Mouse (Mus musculus) kidney, embryonic 15.5 days (tissue): Measurements from ENCODE around the gene Sik1. TPM values are rescaled to one million over a fixed set of nuclear protein-coding genes. Genes with fewer than 3 reads are reported as not detected.

Experiments used
- ATAC-seq: fragments of 200-750 bp; cut with Nextera tagmentation; replicated peaks from 2 replicates; pipeline ENCODE4 v1.8.0; 2017; ENCODE audit warnings: moderate TSS enrichment; ENCODE audit not compliant: low FRiP score
- H3K27ac ChIP-seq: fragments of 300-500 bp; sonication (generic); 2 replicates; pipeline ENCODE4 v1.5.1; 2015; ENCODE audit warnings: mild to moderate bottlenecking, inconsistent platforms
- H3K27me3 ChIP-seq: fragments of 300-500 bp; sonication (generic); 2 replicates; pipeline ENCODE4 v1.6.1; 2015; ENCODE audit warnings: inconsistent platforms
- H3K36me3 ChIP-seq: fragments of 300-500 bp; sonication (generic); 2 replicates; pipeline ENCODE4 v1.6.1; 2015; ENCODE audit warnings: inconsistent platforms
- H3K4me1 ChIP-seq: fragments of 300-500 bp; sonication (generic); 2 replicates; pipeline ENCODE4 v1.6.1; 2015; ENCODE audit warnings: inconsistent platforms
- H3K4me2 ChIP-seq: fragments of 300-500 bp; sonication (generic); 2 replicates; pipeline ENCODE4 v1.6.1; 2015; ENCODE audit warnings: moderate library complexity, mild to moderate bottlenecking, inconsistent platforms
- H3K4me3 ChIP-seq: fragments of 300-500 bp; sonication (generic); replicated peaks from 2 replicates; pipeline ENCODE4 v1.5.1; 2015; ENCODE audit warnings: mild to moderate bottlenecking, inconsistent platforms
- H3K9ac ChIP-seq: fragments of 300-500 bp; sonication (generic); 2 replicates; pipeline ENCODE4 v1.6.1; 2015; ENCODE audit warnings: mild to moderate bottlenecking, inconsistent platforms
- H3K9me3 ChIP-seq: fragments of 300-500 bp; sonication (generic); replicated peaks from 2 replicates; pipeline ENCODE4 v1.6.1; 2016; ENCODE audit warnings: inconsistent platforms
- WGBS: fragments of 180-500 bp; shearing (Covaris S2); methylation state at CpG from one replicate; pipeline ENCODE4 v1.1.7; 2015; ENCODE audit warnings: mixed read lengths; 5-methylcytosine and 5-hydroxymethylcytosine counted together
- polyA plus RNA-seq: library from polyadenylated mRNA; unstranded; fragments of >200 nt; fragmentation: Nextera tagmentation; extraction: Ambion mirVana; gene quantifications from 2 replicates; pipeline ENCODE4 v1.2.1, GENCODE M21; 2015

Sik1 gene
- 17.5 and 18.5 TPM in 2 replicates for polyA plus RNA-seq

DNA sequence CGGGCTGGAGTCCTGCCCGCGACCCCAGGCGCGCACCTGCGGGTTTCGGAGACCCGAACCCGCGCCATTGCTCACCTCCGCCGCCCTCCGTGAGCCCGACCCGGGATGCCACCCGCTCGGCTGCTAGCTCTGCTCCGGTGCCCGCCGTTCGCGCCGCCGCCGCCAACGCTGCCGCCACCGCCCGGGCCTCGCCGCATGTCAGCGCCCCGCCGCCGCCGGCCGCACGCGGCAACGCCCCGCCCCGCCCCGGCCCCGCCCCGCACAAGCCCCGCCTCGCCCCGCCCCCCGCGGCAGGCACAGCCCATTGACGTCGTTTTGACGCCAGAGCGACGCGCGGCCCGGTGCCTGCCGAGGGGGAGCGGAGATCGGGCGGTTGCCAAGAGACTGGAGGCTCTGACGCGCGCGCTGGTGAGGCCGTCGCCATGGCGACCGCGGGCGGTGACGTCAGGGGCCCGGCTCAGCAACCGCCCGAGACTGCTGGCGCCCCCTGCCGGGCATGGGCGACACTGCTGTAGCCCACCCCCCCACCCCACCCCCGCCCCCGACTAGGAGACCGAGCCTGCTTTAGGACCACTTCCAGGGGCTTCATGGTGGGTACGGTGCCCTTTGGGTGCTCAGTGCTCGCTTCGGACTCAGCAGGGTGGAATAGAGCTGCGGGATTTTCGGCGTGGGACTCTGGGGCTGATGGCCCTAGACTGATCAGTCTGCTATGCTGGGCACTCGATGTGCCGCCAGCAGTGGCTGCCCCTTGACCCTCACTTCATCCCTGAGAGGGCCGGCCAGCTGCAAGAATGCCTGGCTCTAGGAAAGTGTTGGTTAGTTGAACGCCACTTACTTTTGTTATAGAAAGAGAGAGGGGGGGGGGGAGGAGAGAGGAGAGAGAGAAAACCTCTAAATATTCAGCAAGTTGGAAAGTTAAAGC lies at the start of gene Sik1:
Gene Sik1 (minus strand): TSS at position 208 of the 922 bp plus-strand sequence.
- no peaks in the 10 kb centered on the region for H3K9me3 ChIP-seq
- WGBS: under 1% methylated on average over 68 of the region's 92 CpGs
- H3K27me3 ChIP-seq: no peaks in the 10 kb centered on the region
- H3K36me3 ChIP-seq: peaks cover 9% of the 10 kb centered on the region
- H3K4me2 ChIP-seq: peak within 1 kb of the TSS; percentile 81
- H3K9ac ChIP-seq: peak within 1 kb of the TSS; percentile 80
- H3K27ac ChIP-seq: peak within 1 kb of the TSS; percentile 95
- peak within 1 kb of the TSS; percentile 98 for H3K4me3 ChIP-seq
- ATAC-seq: peak; percentile 93
- H3K4me1 ChIP-seq: peaks cover 49% of the 10 kb centered on the region

DNA sequence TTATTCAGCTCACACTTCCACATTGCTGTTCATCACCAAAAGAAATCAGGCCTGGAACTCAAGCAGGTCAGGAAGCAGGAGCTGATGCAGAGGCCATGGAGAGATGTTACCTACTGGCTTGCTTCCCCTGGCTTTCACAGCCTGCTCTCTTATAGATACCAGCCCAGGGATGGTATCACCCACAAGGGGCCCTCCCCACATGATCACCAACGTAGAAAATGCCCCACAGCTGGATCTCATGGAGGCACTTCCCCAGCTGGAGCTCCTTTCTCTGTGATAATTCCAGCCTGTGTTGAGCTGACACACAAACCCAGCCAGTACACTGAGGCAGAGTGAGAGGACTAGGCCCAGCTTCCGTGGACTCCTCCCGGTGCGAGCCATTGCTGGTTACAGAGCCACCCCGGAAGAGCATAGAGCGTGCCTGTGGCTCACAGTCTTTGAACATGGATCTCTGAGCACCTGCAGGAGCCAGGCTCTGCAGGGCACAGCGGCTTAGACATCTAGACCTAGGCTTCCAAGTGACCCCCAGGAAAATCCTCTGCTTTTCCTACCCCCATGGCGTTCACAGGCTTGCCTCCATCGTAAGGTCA lies 49.7 kb upstream of the Sik1 start:
- H3K9ac ChIP-seq: no peak overlapping the region
- no peaks in the 10 kb centered on the region for H3K36me3 ChIP-seq
- H3K27me3 ChIP-seq: no peaks in the 10 kb centered on the region
- H3K27ac ChIP-seq: peak overlapping the region; percentile 84
- H3K4me3 ChIP-seq: no peak overlapping the region
- no peak for ATAC-seq
- WGBS: 80% methylated on average over 9 of the region's 9 CpGs
- peaks cover 18% of the 10 kb centered on the region; the same call in 1 of the 2 replicates for H3K4me1 ChIP-seq
- H3K4me2 ChIP-seq: 0 out of 2 replicates have a peak overlapping the region, but pooled peaks have one; percentile 14
- H3K9me3 ChIP-seq: no peaks in the 10 kb centered on the region

DNA sequence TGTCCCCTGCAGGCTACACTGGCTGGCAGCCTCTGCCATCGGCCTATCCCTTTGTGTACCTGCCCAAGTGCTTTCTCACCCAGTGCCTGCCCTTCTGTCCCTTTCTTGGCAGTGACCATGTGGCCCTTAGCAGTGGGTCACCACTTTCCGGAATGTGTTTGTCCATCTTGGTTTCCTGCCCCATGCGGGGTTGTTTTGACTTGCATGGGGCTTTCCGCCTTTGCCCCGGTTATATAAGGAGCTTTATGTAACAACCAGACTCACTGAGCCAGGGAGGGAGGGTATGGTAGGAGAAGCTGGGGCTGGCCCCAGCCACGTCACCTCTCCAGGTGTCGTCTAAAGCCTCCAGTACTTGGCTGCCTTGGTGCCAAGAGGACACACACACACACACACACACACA lies 48.4 kb upstream of the Sik1 start:
- WGBS: 86% methylated on average over 7 of the region's 7 CpGs
- no peak overlapping the region for H3K4me2 ChIP-seq
- no peaks in the 10 kb centered on the region for H3K36me3 ChIP-seq
- ATAC-seq: no peak
- H3K9me3 ChIP-seq: no peaks in the 10 kb centered on the region
- peaks cover 18% of the 10 kb centered on the region; the same call in 1 of the 2 replicates for H3K4me1 ChIP-seq
- H3K27ac ChIP-seq: no peak overlapping the region
- H3K9ac ChIP-seq: no peak overlapping the region
- no peak overlapping the region for H3K4me3 ChIP-seq
- H3K27me3 ChIP-seq: no peaks in the 10 kb centered on the region

DNA sequence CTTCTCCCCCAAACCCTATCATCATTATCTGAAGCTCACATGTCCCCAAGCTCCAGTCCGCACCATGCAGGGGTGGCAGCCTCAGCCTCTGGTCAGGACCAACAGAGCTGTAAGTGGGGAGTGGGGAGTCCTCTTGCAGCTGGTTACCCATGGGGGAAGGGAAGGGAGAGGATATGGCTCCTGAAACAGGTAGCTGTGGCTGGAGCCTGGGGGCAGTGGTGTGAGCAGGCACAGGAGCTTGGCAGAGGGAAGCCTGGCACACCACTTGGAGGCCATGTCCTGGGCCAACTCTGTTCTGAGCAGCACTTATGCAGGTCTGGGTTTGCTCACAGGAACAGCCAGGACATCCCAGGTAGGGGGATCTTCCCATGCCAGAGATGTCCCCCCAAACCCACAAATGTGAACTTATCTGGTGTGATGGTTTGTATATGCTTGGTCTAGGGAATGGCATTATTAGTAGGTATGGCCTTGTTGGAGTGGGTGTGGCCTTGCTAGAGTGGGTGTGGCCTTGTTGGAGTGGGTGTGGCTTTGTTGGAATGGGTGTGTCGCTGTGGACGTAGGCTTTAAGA lies 47.1 kb upstream of the Sik1 start:
- Histone ChIP-seq H3K27ac (no peak overlapping the region), H3K4me3 (no peak overlapping the region), H3K9ac (no peak overlapping the region), H3K4me1 (peaks cover 18% of the 10 kb centered on the region; the same call in 1 of the 2 replicates), H3K36me3 (no peaks in the 10 kb centered on the region), H3K9me3 (no peaks in the 10 kb centered on the region), H3K4me2 (no peak overlapping the region), H3K27me3 (no peaks in the 10 kb centered on the region)
- ATAC-seq: no peak
- 84% methylated on average over 3 of the region's 3 CpGs for WGBS

DNA sequence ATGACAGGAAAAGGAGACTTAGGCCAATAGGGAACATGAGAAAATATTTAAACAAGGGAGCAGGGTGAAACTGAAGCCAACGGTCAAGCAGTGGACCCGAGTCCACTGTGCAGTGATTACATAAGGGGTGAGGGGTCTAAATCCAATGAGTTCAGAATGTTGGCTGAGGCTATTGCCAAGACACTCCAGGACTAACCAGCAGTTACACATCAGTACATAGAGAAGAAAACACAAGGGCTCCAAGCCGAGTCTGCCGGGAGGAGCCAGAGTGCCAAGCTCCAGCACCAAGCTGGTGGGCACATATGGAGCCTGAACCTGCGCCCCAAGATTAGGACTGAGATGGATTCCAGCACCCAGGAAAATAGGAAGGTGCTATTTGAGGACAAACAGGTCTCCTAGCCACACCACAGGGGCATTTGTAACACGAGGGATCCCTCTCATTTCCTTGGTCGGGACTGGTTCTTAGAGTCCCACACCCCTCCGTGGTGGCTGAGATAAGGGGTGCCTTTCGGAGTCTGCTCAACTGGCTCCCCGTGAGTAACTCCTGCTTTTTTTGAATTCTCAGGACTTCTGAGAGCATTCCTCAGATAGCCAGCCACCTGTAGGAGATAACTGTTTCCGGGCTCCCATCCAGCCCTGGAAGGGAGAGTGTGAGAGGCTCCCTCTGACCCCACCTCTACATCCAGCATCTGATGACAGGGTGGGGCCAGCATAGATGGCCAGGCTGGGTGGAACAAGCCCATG lies 46.0 kb upstream of the Sik1 start:
- Histone ChIP-seq H3K36me3 (no peaks in the 10 kb centered on the region), H3K9me3 (no peaks in the 10 kb centered on the region), H3K4me1 (peaks cover 19% of the 10 kb centered on the region; the same call in 1 of the 2 replicates), H3K4me3 (no peak overlapping the region), H3K27ac (0 out of 2 replicates have a peak overlapping the region, but pooled peaks have one; percentile 23), H3K9ac (no peak overlapping the region), H3K27me3 (no peaks in the 10 kb centered on the region), H3K4me2 (no peak overlapping the region)
- WGBS: 56% methylated on average over 11 of the region's 11 CpGs
- no peak; the same call in 1 of the 2 replicates for ATAC-seq

DNA sequence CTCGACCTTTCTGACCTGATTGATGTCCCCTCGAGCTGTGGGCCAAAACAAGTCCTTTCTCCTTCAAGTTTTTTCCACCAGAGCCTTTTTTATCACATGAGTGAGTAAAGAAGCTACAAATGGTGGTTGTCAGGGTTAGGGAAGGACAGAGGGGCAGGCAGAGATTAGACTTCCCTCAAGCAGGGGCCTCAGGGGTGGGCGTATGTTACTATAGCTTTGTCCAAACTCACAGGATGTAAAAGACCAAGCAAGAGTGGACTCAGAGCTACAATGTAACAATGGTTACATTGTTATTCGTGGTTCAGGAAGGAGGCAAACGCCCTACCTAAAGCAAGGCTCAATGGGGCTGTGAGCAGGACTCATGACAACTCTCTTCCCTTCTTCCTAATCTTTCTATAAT lies 43.3 kb upstream of the Sik1 start:
- no peak for ATAC-seq
- Histone ChIP-seq H3K27ac (no peak overlapping the region), H3K9ac (no peak overlapping the region), H3K4me1 (peaks cover 16% of the 10 kb centered on the region; the same call in 1 of the 2 replicates), H3K36me3 (no peaks in the 10 kb centered on the region), H3K27me3 (no peaks in the 10 kb centered on the region), H3K9me3 (no peaks in the 10 kb centered on the region), H3K4me2 (no peak overlapping the region), H3K4me3 (no peak overlapping the region)
- whole genome bisulfite sequencing: 69% methylated on average over 5 of the region's 5 CpGs

DNA sequence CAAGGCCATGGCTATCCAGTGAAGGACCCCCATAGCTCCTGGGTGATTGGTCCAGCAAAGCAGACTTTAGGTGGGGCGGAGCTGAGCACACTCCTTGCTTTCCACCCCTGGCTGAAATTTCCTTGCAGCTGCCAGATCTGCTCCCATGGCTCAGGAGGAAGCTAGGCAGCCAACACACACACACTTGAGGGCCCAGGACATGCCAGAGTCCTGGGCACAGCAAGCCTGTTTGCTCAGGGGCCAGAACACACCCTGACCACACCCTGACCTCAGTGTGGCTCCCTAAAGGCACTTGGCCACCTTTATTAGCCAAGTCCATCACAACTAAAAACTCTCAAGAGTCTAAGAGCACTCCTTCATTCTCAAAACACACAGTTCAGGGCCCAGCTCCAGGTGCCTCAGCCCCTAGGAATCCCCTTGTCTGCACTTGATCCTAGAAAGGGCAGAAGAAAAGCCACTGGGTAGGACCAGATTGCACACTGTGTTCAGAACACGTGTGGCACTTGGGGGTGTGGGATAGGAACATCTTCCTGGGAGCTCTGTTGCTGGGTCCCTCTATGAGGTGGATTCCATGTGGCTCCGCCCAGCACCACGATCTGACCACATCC lies 41.7 kb upstream of the Sik1 start:
- Histone ChIP-seq H3K4me2 (no peak overlapping the region), H3K9me3 (no peaks in the 10 kb centered on the region), H3K4me3 (no peak overlapping the region), H3K27me3 (no peaks in the 10 kb centered on the region), H3K9ac (no peak overlapping the region), H3K4me1 (peaks cover 31% of the 10 kb centered on the region), H3K27ac (no peak overlapping the region), H3K36me3 (no peaks in the 10 kb centered on the region)
- no peak for ATAC-seq
- WGBS: 79% methylated on average over 4 of the region's 4 CpGs

DNA sequence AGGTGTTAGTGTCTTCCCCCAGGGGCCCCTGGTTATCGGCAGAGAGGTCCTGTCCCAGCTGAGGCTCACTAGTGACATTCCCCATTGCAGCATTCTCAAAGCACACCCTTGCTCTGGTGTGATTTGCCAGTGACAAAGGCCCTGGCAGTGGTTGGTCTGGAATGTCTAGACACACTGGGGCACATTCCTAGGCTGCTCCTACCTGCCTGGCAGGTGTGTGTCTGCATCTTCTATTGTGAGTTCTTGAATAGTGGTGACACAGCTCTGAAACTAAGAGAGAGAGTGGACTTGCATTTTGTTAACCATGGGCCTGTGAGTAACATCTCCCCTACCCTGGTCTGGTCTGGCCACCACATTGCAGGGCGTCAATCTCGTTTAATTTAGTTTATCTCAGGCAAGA lies 41.1 kb upstream of the Sik1 start:
- peaks cover 31% of the 10 kb centered on the region for H3K4me1 ChIP-seq
- H3K9ac ChIP-seq: no peak overlapping the region
- H3K4me2 ChIP-seq: no peak overlapping the region
- no peak overlapping the region for H3K27ac ChIP-seq
- H3K36me3 ChIP-seq: no peaks in the 10 kb centered on the region
- ATAC-seq: no peak
- H3K9me3 ChIP-seq: no peaks in the 10 kb centered on the region
- H3K4me3 ChIP-seq: no peak overlapping the region
- 67% methylated on average over 3 of the region's 3 CpGs for WGBS
- no peaks in the 10 kb centered on the region for H3K27me3 ChIP-seq

DNA sequence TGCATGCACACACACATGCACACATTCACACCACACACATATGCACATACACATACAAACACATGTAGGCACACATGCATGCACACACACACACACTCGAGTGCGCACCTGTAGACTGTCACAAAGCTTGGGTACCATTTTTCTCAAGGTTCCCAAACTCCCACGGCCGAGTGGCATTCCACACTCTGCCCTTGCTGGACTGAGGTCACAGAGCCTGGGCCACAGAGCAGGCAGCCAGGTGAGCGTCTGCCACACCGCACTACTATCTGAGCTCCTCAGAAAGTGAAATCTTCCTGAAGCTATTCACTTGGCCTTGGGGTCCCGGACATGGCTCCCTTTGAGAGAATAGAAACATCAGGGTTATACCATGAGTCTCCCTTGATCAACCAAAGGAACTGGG lies 40.7 kb upstream of the Sik1 start:
- H3K9ac ChIP-seq: no peak overlapping the region
- no peaks in the 10 kb centered on the region for H3K9me3 ChIP-seq
- H3K27ac ChIP-seq: no peak overlapping the region
- WGBS: 81% methylated on average over 7 of the region's 7 CpGs
- H3K4me3 ChIP-seq: no peak overlapping the region
- no peak overlapping the region for H3K4me2 ChIP-seq
- H3K27me3 ChIP-seq: no peaks in the 10 kb centered on the region
- ATAC-seq: no peak
- H3K36me3 ChIP-seq: no peaks in the 10 kb centered on the region
- H3K4me1 ChIP-seq: peaks cover 32% of the 10 kb centered on the region

DNA sequence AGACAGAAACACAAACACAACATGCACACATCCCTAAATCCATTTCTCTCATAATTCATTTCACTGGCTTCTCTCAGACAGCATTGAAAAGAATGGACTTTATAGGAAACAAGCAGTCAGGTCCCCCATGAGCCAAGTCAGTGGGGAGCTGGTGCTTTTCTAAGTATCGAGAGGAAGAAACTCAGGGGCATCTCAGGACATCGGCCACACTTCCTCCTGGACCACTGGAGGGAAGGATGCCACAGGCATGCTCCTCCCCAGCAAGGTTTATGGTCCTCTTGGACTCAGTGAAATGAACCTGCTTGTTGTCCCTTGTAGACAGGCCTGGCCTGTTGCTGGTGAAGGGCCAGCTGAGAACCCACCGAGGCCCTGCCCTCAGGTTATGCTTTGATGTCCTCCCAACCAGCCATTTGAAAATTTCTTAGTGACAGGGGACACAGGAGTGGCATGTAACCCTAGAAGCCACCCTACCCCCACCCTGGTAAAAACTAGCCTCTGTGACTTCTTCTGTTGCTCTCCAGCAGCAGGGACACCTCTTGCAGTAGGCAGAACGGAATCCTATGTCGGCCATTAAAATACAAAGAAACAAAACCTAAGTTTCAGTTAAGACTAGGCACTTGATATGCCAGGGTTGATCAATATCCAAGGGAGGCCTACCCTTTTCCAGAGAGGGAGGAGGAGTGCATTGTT lies 37.9 kb upstream of the Sik1 start:
- Histone ChIP-seq H3K4me3 (no peak overlapping the region), H3K27me3 (no peaks in the 10 kb centered on the region), H3K9ac (no peak overlapping the region), H3K36me3 (no peaks in the 10 kb centered on the region), H3K9me3 (no peaks in the 10 kb centered on the region), H3K4me1 (peaks cover 59% of the 10 kb centered on the region), H3K4me2 (no peak overlapping the region), H3K27ac (peak overlapping the region; percentile 92)
- ATAC-seq: peak; percentile 26; the same call in 1 of the 2 replicates
- 32% methylated on average over 5 of the region's 5 CpGs for WGBS

DNA sequence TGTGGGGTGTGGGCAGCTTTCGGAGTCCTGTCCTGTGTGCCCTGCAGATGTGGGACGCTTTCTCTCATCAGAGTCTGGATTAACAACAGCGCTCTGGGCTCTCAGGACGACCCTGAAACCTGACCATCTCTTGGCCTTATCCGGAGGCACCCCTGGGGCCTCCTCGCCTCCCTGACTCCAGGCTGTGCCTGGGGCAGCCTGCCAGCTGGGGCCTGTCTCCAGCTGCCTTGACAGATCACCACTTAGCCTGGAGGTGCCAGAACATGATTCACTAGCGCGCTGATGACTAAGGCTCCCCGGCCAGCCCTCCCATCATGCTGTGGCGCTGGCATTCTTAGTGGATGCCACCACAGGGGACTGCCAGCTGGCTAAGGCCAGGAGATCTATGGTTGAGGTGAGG lies 37.1 kb upstream of the Sik1 start:
- peak overlapping the region; percentile 92 for H3K27ac ChIP-seq
- WGBS: 8% methylated on average over 10 of the region's 10 CpGs
- no peaks in the 10 kb centered on the region for H3K9me3 ChIP-seq
- no peak overlapping the region for H3K9ac ChIP-seq
- ATAC-seq: peak; percentile 85
- peaks cover 61% of the 10 kb centered on the region for H3K4me1 ChIP-seq
- no peaks in the 10 kb centered on the region for H3K36me3 ChIP-seq
- peak overlapping the region; percentile 22; the same call in 1 of the 2 replicates for H3K4me2 ChIP-seq
- no peak overlapping the region for H3K4me3 ChIP-seq
- no peaks in the 10 kb centered on the region for H3K27me3 ChIP-seq
